Comparison of ENCODE assay signal across 8 mouse cellular contexts in the genomic region with DNA sequence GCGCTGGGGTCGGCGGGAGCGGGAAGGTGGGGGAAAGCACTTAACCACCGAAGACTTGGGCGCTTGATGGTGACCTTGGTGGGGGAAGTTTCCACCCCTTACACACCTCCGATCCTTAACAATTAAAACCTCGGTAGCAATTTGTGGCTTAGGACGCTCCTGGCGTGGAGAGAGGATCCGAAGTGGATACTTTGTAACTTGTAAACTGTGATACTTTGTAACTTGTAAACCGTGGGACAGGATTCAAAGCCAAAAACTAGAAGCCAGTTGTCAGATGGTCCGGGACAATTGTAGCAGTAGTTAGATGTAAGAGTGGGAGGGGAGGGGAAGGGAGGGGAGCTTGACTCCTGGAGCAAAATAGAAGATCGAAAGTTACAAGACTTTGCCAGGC. TPM values are rescaled to one million over a fixed set of nuclear protein-coding genes. Genes with fewer than 3 reads are reported as not detected.
DNase-seq lines count a peak whose midpoint lies in the region; ATAC-seq and TF ChIP-seq lines count a peak whose summit lies in the region.

No protein-coding gene starts in this region.

- peaks cover 21% of the 10 kb centered on the region for H3K4me1 ChIP-seq in heart, embryonic 12.5 days (replicated peaks)
- H3K4me1 ChIP-seq in E14TG2a.4 (replicated peaks; ENCODE audit: low read depth, low read length), result peaks cover 39% of the 10 kb centered on the region
- peaks cover 29% of the 10 kb centered on the region for H3K4me1 ChIP-seq in forebrain, embryonic 13.5 days
- H3K4me1 ChIP-seq in liver, embryonic 14.5 days (replicated peaks; ENCODE audit: control insufficient read depth in 2 of 2, insufficient read depth in 2 of 2, low read length in 1 of 2), result peaks cover 38 to 49% of the 10 kb centered on the region in 2 experiments

- no peaks in the 10 kb centered on the region for H3K27me3 ChIP-seq in heart, embryonic 12.5 days (replicated peaks)
- no peaks in the 10 kb centered on the region for H3K27me3 ChIP-seq in E14TG2a.4 (ENCODE audit: insufficient read depth, low read length)
- no peaks in the 10 kb centered on the region for H3K27me3 ChIP-seq in forebrain, embryonic 13.5 days
- H3K27me3 ChIP-seq in liver, embryonic 14.5 days (ENCODE audit: control insufficient read depth, insufficient read depth, low read length), result no peaks in the 10 kb centered on the region

- H3K9me3 ChIP-seq in heart, embryonic 12.5 days (replicated peaks), result no peaks in the 10 kb centered on the region
- H3K9me3 ChIP-seq in E14TG2a.4 (ENCODE audit: low read length), result no peaks in the 10 kb centered on the region
- H3K9me3 ChIP-seq in forebrain, embryonic 13.5 days (replicated peaks), result no peaks in the 10 kb centered on the region
- H3K9me3 ChIP-seq in liver, embryonic 14.5 days (ENCODE audit: control insufficient read depth, low read length), result no peaks in the 10 kb centered on the region

- peak overlapping the region; percentile 94 for H3K27ac ChIP-seq in heart, embryonic 12.5 days (ENCODE audit: poor library complexity, severe bottlenecking)
- H3K27ac ChIP-seq in forebrain, embryonic 13.5 days, result peak overlapping the region; percentile 92; the same call in 1 of the 2 replicates
- peak overlapping the region; percentile 82 for H3K27ac ChIP-seq in liver, embryonic 14.5 days

- H3K4me3 ChIP-seq in heart, embryonic 12.5 days, result peak overlapping the region; percentile 78
- peak overlapping the region; percentile 94 for H3K4me3 ChIP-seq in E14TG2a.4 (replicated peaks; ENCODE audit: low read length)
- H3K4me3 ChIP-seq in forebrain, embryonic 13.5 days, result peak overlapping the region; percentile 95
- H3K4me3 ChIP-seq in liver, embryonic 14.5 days (ENCODE audit: insufficient read depth in 1 of 2, low read depth in 2 of 2, low read length in 2 of 2), result peak overlapping the region; percentile 86 to 99

- no peak for TF ChIP-seq EP300 in liver, embryonic 14.5 days (IDR thresholded peaks at IDR 0.05; ENCODE audit: low read depth)

- peaks cover 38% of the 10 kb centered on the region for H3K36me3 ChIP-seq in heart, embryonic 12.5 days
- peaks cover 36% of the 10 kb centered on the region for H3K36me3 ChIP-seq in E14TG2a.4 (ENCODE audit: insufficient read depth, low read length)
- H3K36me3 ChIP-seq in forebrain, embryonic 13.5 days (ENCODE audit: poor library complexity, severe bottlenecking), result peaks cover 36% of the 10 kb centered on the region
- peaks cover 31% of the 10 kb centered on the region for H3K36me3 ChIP-seq in liver, embryonic 14.5 days (replicated peaks; ENCODE audit: control insufficient read depth, insufficient read depth, low read depth)

- H3K4me2 ChIP-seq in heart, embryonic 12.5 days, result peak overlapping the region; percentile 91
- H3K4me2 ChIP-seq in forebrain, embryonic 13.5 days, result peak overlapping the region; percentile 81
- H3K4me2 ChIP-seq in liver, embryonic 14.5 days (ENCODE audit: low read depth), result peak overlapping the region; percentile 98

- DNase-seq in heart, adult 9 months (ENCODE audit: low spot score in 2 of 2), result no peak
- DNase-seq in liver, embryonic 14.5 days (ENCODE audit: low read depth in 3 of 3, low spot score in 3 of 3), result no peak
- no peak for DNase-seq in Muller cell, postnatal 12 days (ENCODE audit: inconsistent ontology term)
- no peak for DNase-seq in adrenal gland, adult 18-20 months (ENCODE audit: low spot score in 2 of 2)
- DNase-seq in right cerebral cortex, postnatal 14 days, result no peak

- H3K9ac ChIP-seq in heart, embryonic 12.5 days, result peak overlapping the region; percentile 87
- H3K9ac ChIP-seq in forebrain, embryonic 13.5 days, result peak overlapping the region; percentile 94
- peak overlapping the region; percentile 95 for H3K9ac ChIP-seq in liver, embryonic 14.5 days (replicated peaks)

- no peak for TF ChIP-seq CTCF in E14TG2a.4 (conservative IDR thresholded peaks at IDR 0.05; ENCODE audit: low read length)
- no peak for TF ChIP-seq CTCF in liver, embryonic 14.5 days (IDR thresholded peaks at IDR 0.05; ENCODE audit: low read depth)

- WGBS in heart, embryonic 12.5 days, result 6% methylated on average over 14 of the region's 14 CpGs
- WGBS in forebrain, embryonic 13.5 days, result 9% methylated on average over 14 of the region's 14 CpGs
- 2% methylated on average over 14 of the region's 14 CpGs for WGBS in liver, embryonic 14.5 days (ENCODE audit: insufficient replicate concordance)

- ATAC-seq in heart, embryonic 12.5 days (ENCODE audit: insufficient number of reproducible peaks, low FRiP score), result no peak
- ATAC-seq in forebrain, embryonic 13.5 days, result no peak; the same call in 1 of the 2 replicates
- ATAC-seq in liver, embryonic 14.5 days (ENCODE audit: insufficient read depth), result no peak

RNA-seq across cellular contexts. Expression of gene Usp4, which starts 0.6 kb away (rescaled TPM):
- 93.2 and 98.3 TPM in 2 replicates for polyA plus RNA-seq in heart, embryonic 12.5 days (2016; fragmentation: Nextera tagmentation; extraction: Ambion mirVana)
- polyA plus RNA-seq in forebrain, embryonic 13.5 days (2015; fragmentation: Nextera tagmentation; extraction: Ambion mirVana), result 132 and 142 TPM in 2 replicates
- 29.2 and 38.5 TPM in 2 replicates for polyA plus RNA-seq in liver, embryonic 14.5 days (2012; rRNA removed)
- 59.3 and 67.6 TPM in 2 replicates for polyA plus RNA-seq in liver, embryonic 14.5 days (2014; fragmentation: Nextera tagmentation; extraction: Ambion mirVana)
- 100 to 1,000 TPM; 107 to 126 TPM for total RNA-seq in adrenal gland, adult 18-20 months (2021)

RNA-seq across cellular contexts. Expression of gene Gpx1, which starts 9.6 kb away (rescaled TPM):
- 1,088 and 1,118 TPM in 2 replicates for polyA plus RNA-seq in heart, embryonic 12.5 days (2016; fragmentation: Nextera tagmentation; extraction: Ambion mirVana)
- polyA plus RNA-seq in forebrain, embryonic 13.5 days (2015; fragmentation: Nextera tagmentation; extraction: Ambion mirVana), result 489 and 518 TPM in 2 replicates
- polyA plus RNA-seq in liver, embryonic 14.5 days (2012; rRNA removed), result 3,084 and 3,741 TPM in 2 replicates
- polyA plus RNA-seq in liver, embryonic 14.5 days (2014; fragmentation: Nextera tagmentation; extraction: Ambion mirVana), result 6,910 and 6,914 TPM in 2 replicates
- 100 to 1,000 TPM; 551 to 749 TPM for total RNA-seq in adrenal gland, adult 18-20 months (2021)

RNA-seq across cellular contexts. Expression of gene Tcta, which starts 42.3 kb away (rescaled TPM):
- 31.2 and 35.3 TPM in 2 replicates for polyA plus RNA-seq in heart, embryonic 12.5 days (2016; fragmentation: Nextera tagmentation; extraction: Ambion mirVana)
- polyA plus RNA-seq in forebrain, embryonic 13.5 days (2015; fragmentation: Nextera tagmentation; extraction: Ambion mirVana), result 30.9 and 38.1 TPM in 2 replicates
- 10.4 and 10.6 TPM in 2 replicates for polyA plus RNA-seq in liver, embryonic 14.5 days (2012; rRNA removed)
- 10.9 and 13.2 TPM in 2 replicates for polyA plus RNA-seq in liver, embryonic 14.5 days (2014; fragmentation: Nextera tagmentation; extraction: Ambion mirVana)
- 10 to 100 TPM; 36.1 to 36.2 TPM for total RNA-seq in adrenal gland, adult 18-20 months (2021)

RNA-seq across cellular contexts. Expression of gene Rhoa, which starts 42.4 kb away (rescaled TPM):
- 348 and 367 TPM in 2 replicates for polyA plus RNA-seq in heart, embryonic 12.5 days (2016; fragmentation: Nextera tagmentation; extraction: Ambion mirVana)
- 317 and 330 TPM in 2 replicates for polyA plus RNA-seq in forebrain, embryonic 13.5 days (2015; fragmentation: Nextera tagmentation; extraction: Ambion mirVana)
- 62.5 and 76.4 TPM in 2 replicates for polyA plus RNA-seq in liver, embryonic 14.5 days (2012; rRNA removed)
- polyA plus RNA-seq in liver, embryonic 14.5 days (2014; fragmentation: Nextera tagmentation; extraction: Ambion mirVana), result 130 and 133 TPM in 2 replicates
- 100 to 1,000 TPM; 356 to 357 TPM for total RNA-seq in adrenal gland, adult 18-20 months (2021)

RNA-seq across cellular contexts. Expression of gene 1700102P08Rik, which starts 44.3 kb away (rescaled TPM):
- polyA plus RNA-seq in heart, embryonic 12.5 days (2016; fragmentation: Nextera tagmentation; extraction: Ambion mirVana), result 0.40 and 0.55 TPM in 2 replicates
- polyA plus RNA-seq in forebrain, embryonic 13.5 days (2015; fragmentation: Nextera tagmentation; extraction: Ambion mirVana), result 1.5 and 2.0 TPM in 2 replicates
- polyA plus RNA-seq in liver, embryonic 14.5 days (2012; rRNA removed), result 0.47 and 0.49 TPM in 2 replicates
- 0.45 and 0.52 TPM in 2 replicates for polyA plus RNA-seq in liver, embryonic 14.5 days (2014; fragmentation: Nextera tagmentation; extraction: Ambion mirVana)
- 1 to 10 TPM; 1.5 to 2.1 TPM for total RNA-seq in adrenal gland, adult 18-20 months (2021)
